Mouse (Mus musculus): Measurements from ENCODE around the gene Rab22a. TPM values are rescaled to one million over a fixed set of nuclear protein-coding genes. Genes with fewer than 3 reads are reported as not detected.

The Rab22a gene
- 43.6 and 44.1 TPM in 2 replicates for polyA plus RNA-seq (2014; fragmentation: Nextera tagmentation; extraction: Ambion mirVana)

DNA sequence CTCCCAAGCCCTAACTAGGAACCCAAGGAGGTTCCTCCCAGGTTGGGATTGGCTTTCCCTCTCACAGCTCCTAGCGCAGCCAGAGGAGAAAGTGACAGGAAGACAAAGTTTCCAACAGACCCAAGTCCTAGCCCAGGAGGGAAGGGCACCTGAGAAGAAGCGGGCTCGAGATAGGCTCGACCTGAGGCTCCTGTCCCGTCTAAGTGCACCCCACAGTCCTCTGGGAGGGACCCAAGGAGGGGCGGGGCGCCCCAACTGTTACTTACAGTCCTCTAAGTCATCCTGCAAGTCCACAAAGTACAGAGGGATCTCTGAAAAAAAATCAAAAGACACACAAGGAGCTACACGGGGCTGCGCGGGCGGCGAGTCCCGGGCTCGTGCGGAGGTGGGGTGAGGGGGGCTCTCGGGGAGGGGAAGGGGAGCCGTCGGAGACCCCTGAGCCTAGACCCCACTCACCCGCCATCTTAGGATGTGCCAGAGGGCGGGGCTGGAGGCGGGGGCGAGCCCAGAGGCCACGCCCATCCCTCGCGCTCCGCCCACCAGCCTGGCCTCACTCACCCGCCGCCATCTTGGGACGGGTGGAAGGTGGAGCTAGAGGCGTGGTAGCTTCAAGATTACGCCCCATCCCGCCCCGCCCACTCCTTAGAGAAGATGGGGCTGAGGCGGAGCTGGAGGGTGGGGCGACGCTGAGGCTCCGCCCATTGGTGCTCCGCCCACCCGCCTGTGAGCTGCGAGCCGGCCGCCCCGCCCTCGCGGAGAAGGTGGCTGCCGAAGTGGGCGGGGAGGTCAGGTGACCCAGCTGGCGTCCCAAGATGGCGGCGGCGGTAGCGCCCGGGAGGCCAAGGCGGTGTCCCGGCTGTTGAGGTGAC, at the start of gene Rab22a:
Gene Rab22a (plus strand): TSS at position 704 of the 869 bp plus-strand sequence.
- H3K27me3 ChIP-seq (ENCODE audit: control insufficient read depth, insufficient read depth, low read length): no peaks in the 10 kb centered on the region
- H3K9me3 ChIP-seq (ENCODE audit: control insufficient read depth, low read length): no peaks in the 10 kb centered on the region
- DNase-seq (ENCODE audit: low spot score) (peak; percentile 100), ATAC-seq (ENCODE audit: insufficient read depth, low FRiP score, low TSS enrichment) (peak; percentile 96)
- peak within 1 kb of the TSS; percentile 92 for H3K4me3 ChIP-seq (ENCODE audit: low read depth, low read length)
- peaks cover 6% of the 10 kb centered on the region; the same call in 1 of the 2 replicates for H3K4me1 ChIP-seq (ENCODE audit: control insufficient read depth, insufficient read depth, low read length)
- peak within 1 kb of the TSS; percentile 74 for H3K4me2 ChIP-seq (ENCODE audit: low read depth)
- H3K27ac ChIP-seq (ENCODE audit: low read depth, low read length): no peak within 1 kb of the TSS
- no peaks in the 10 kb centered on the region for H3K36me3 ChIP-seq (ENCODE audit: control insufficient read depth, insufficient read depth, low read length)
- under 1% methylated on average over 55 of the region's 55 CpGs for WGBS
- H3K9ac ChIP-seq (ENCODE audit: low read length): peak within 1 kb of the TSS; percentile 87

DNA sequence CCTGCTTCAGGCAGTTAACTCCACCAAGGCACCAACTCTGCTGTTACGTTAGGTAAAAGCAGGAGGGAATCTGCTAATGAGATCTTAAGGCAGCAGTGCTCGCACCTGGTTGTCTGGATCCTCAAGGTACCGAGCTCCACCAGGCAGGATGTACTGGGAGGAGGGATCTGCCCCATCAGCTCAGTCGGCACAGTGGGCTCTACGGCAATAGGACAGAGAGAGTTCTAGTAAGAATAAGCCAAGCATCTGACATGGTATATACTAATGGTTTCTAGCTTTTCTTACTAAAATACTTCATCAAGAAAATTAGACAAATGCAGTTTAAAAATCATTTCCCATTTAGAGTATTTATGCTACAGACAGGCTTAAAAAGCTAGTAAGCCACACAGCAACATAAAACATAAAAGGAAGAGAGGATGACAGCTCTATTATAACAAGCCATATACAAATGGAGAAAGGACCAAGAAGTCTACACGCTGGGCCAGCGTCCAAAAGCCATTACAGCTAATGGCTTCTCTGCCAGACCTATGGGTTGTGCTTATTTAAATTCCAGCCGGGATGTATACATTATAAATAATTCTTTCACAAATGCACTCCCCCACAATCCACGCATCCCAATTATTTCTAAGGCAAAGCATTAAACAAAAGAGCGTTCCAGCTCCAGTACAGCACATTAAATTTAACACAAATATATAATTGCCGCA, 44.0 kb upstream of the Rab22a start:
- no peaks in the 10 kb centered on the region for H3K36me3 ChIP-seq (ENCODE audit: control insufficient read depth, insufficient read depth, low read length)
- WGBS: 84% methylated on average over 11 of the region's 11 CpGs
- no peaks in the 10 kb centered on the region for H3K27me3 ChIP-seq (ENCODE audit: control insufficient read depth, insufficient read depth, low read length)
- no peak overlapping the region for H3K4me3 ChIP-seq (ENCODE audit: low read depth, low read length)
- H3K27ac ChIP-seq (ENCODE audit: low read depth, low read length): no peak overlapping the region
- DNase-seq (ENCODE audit: low spot score): no peak
- ATAC-seq (ENCODE audit: insufficient read depth, low FRiP score, low TSS enrichment): no peak
- no peak overlapping the region for H3K4me2 ChIP-seq (ENCODE audit: low read depth)
- H3K9ac ChIP-seq (ENCODE audit: low read length): no peak overlapping the region
- H3K9me3 ChIP-seq (ENCODE audit: control insufficient read depth, low read length): no peaks in the 10 kb centered on the region
- peaks cover 13% of the 10 kb centered on the region for H3K4me1 ChIP-seq (ENCODE audit: control insufficient read depth, insufficient read depth, low read length)

DNA sequence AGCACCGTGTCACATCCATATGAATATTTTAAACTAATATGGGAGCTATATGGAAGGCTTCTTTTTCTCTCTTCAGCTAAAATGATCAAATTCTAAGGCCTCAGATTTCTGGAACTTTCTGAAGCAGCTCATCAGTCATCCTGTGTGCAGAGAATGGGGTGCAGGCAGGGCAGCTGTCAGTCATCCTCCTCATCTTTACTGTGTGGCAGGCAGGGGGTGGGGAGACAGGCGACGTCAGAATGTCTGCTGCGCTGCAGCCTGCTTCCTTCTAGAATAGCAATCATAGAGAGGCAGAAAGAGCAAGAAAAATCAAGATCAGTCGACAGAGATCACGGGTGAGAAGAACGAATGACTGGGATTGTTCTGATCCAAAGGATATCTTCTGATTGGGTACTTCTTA, 43.4 kb upstream of the Rab22a start:
- Histone ChIP-seq H3K4me2 (ENCODE audit: low read depth) (no peak overlapping the region), H3K36me3 (ENCODE audit: control insufficient read depth, insufficient read depth, low read length) (no peaks in the 10 kb centered on the region), H3K9me3 (ENCODE audit: control insufficient read depth, low read length) (no peaks in the 10 kb centered on the region), H3K27me3 (ENCODE audit: control insufficient read depth, insufficient read depth, low read length) (no peaks in the 10 kb centered on the region), H3K27ac (ENCODE audit: low read depth, low read length) (no peak overlapping the region), H3K4me3 (ENCODE audit: low read depth, low read length) (no peak overlapping the region), H3K4me1 (ENCODE audit: control insufficient read depth, insufficient read depth, low read length) (peaks cover 7% of the 10 kb centered on the region), H3K9ac (ENCODE audit: low read length) (no peak overlapping the region)
- DNase-seq (ENCODE audit: low spot score): no peak
- WGBS: 79% methylated on average over 7 of the region's 7 CpGs
- no peak for ATAC-seq (ENCODE audit: insufficient read depth, low FRiP score, low TSS enrichment)

DNA sequence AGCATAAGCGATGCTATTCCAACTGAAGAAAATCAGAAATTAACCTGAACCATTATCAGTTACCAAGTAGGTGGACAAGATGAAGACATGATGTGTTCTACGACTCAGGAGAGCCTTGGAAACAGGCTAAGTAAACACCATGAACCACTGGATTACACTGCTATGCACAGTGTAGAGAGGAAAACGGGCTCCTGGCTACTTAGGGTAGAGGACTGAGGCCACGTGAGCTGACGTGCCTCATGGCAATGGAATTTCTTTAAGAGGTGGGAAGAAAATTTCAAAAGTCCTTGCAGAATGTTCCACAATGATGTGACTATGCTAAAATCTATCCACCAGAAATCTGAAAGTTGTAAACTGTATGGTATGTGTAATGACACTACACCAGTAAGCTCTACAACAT, 40.4 kb upstream of the Rab22a start:
- Histone ChIP-seq H3K36me3 (ENCODE audit: control insufficient read depth, insufficient read depth, low read length) (no peaks in the 10 kb centered on the region), H3K4me3 (ENCODE audit: low read depth, low read length) (no peak overlapping the region), H3K27me3 (ENCODE audit: control insufficient read depth, insufficient read depth, low read length) (no peaks in the 10 kb centered on the region), H3K4me1 (ENCODE audit: control insufficient read depth, insufficient read depth, low read length) (no peaks in the 10 kb centered on the region), H3K9ac (ENCODE audit: low read length) (no peak overlapping the region), H3K4me2 (ENCODE audit: low read depth) (no peak overlapping the region), H3K27ac (ENCODE audit: low read depth, low read length) (no peak overlapping the region), H3K9me3 (ENCODE audit: control insufficient read depth, low read length) (no peaks in the 10 kb centered on the region)
- ATAC-seq (ENCODE audit: insufficient read depth, low FRiP score, low TSS enrichment) (no peak), DNase-seq (ENCODE audit: low spot score) (no peak)
- 93% methylated on average over 5 of the region's 5 CpGs for WGBS

DNA sequence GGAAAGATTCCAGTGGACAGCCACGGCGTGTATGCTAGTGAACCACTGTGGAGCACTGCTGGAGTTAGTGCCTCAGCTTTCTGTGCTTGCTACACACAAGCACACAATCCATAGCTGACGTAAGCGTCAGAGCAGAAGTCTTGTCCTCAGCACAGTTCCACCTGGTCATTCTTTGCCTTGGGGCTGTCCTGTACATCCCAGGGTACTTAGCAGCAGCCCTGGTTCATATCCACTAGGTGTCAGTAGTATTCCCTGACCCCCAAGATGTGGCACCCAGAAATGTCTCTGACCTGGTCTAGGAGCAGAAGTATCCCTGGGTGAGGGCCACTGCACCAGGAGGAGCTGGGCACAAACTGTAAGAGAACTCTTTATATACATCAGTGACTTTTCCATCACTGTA, 38.9 kb upstream of the Rab22a start:
- WGBS: 95% methylated on average over 4 of the region's 4 CpGs
- Histone ChIP-seq H3K4me2 (ENCODE audit: low read depth) (no peak overlapping the region), H3K4me1 (ENCODE audit: control insufficient read depth, insufficient read depth, low read length) (no peaks in the 10 kb centered on the region), H3K36me3 (ENCODE audit: control insufficient read depth, insufficient read depth, low read length) (no peaks in the 10 kb centered on the region), H3K27ac (ENCODE audit: low read depth, low read length) (no peak overlapping the region), H3K4me3 (ENCODE audit: low read depth, low read length) (no peak overlapping the region), H3K9me3 (ENCODE audit: control insufficient read depth, low read length) (no peaks in the 10 kb centered on the region), H3K27me3 (ENCODE audit: control insufficient read depth, insufficient read depth, low read length) (no peaks in the 10 kb centered on the region), H3K9ac (ENCODE audit: low read length) (no peak overlapping the region)
- no peak for ATAC-seq (ENCODE audit: insufficient read depth, low FRiP score, low TSS enrichment)
- DNase-seq (ENCODE audit: low spot score): no peak

DNA sequence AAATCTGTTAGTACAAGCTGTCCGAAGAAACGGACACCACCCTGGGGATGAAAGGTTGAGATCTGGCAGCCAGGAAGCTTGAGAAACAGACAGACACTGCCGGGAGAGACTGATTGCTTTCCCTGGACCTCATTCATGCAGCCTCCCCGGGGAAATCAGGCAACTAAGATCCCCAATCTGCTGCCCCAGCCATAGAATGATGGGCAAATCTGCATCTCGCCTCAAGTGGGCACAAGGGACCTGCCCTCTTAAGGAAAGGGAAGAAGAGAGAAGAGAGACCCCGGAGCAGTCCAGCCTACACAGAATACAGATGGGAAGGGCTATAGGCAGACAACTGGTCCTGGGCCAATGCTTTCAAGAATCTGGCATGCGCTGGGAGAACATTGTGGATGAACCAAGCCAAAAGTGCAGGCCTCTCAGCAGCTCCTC, 37.4 kb upstream of the Rab22a start:
- H3K27me3 ChIP-seq (ENCODE audit: control insufficient read depth, insufficient read depth, low read length): no peaks in the 10 kb centered on the region
- DNase-seq (ENCODE audit: low spot score) (peak; percentile 59), ATAC-seq (ENCODE audit: insufficient read depth, low FRiP score, low TSS enrichment) (no peak)
- WGBS: 51% methylated on average over 7 of the region's 7 CpGs
- no peaks in the 10 kb centered on the region for H3K4me1 ChIP-seq (ENCODE audit: control insufficient read depth, insufficient read depth, low read length)
- H3K4me3 ChIP-seq (ENCODE audit: low read depth, low read length): no peak overlapping the region
- H3K9ac ChIP-seq (ENCODE audit: low read length): no peak overlapping the region
- no peaks in the 10 kb centered on the region for H3K9me3 ChIP-seq (ENCODE audit: control insufficient read depth, low read length)
- no peak overlapping the region for H3K27ac ChIP-seq (ENCODE audit: low read depth, low read length)
- H3K4me2 ChIP-seq (ENCODE audit: low read depth): no peak overlapping the region
- H3K36me3 ChIP-seq (ENCODE audit: control insufficient read depth, insufficient read depth, low read length): no peaks in the 10 kb centered on the region

DNA sequence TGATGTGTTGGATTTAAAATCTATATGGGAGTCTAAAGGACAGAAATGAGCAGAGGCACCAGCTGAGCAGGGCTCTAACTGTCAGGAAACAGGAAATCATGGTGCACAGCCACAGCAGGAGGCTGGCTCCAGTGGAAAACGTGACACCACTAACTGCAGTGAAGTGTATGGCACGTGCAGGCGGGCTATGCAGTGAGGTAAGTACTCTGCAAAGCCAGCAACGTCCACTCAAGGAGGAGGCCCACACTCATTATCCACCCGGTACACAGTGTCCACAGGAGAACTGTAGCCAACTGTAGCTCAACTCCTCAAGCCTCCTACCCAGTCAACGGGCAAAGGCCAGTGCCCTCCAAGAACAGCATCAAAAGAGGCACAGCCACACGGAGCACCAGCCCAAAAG, 34.9 kb upstream of the Rab22a start:
- no peak overlapping the region for H3K4me2 ChIP-seq (ENCODE audit: low read depth)
- no peak overlapping the region for H3K27ac ChIP-seq (ENCODE audit: low read depth, low read length)
- WGBS: 72% methylated on average over 7 of the region's 7 CpGs
- no peak for DNase-seq (ENCODE audit: low spot score)
- no peak overlapping the region for H3K9ac ChIP-seq (ENCODE audit: low read length)
- H3K27me3 ChIP-seq (ENCODE audit: control insufficient read depth, insufficient read depth, low read length): no peaks in the 10 kb centered on the region
- no peaks in the 10 kb centered on the region for H3K4me1 ChIP-seq (ENCODE audit: control insufficient read depth, insufficient read depth, low read length)
- no peaks in the 10 kb centered on the region for H3K36me3 ChIP-seq (ENCODE audit: control insufficient read depth, insufficient read depth, low read length)
- H3K4me3 ChIP-seq (ENCODE audit: low read depth, low read length): no peak overlapping the region
- no peaks in the 10 kb centered on the region for H3K9me3 ChIP-seq (ENCODE audit: control insufficient read depth, low read length)
- no peak for ATAC-seq (ENCODE audit: insufficient read depth, low FRiP score, low TSS enrichment)

DNA sequence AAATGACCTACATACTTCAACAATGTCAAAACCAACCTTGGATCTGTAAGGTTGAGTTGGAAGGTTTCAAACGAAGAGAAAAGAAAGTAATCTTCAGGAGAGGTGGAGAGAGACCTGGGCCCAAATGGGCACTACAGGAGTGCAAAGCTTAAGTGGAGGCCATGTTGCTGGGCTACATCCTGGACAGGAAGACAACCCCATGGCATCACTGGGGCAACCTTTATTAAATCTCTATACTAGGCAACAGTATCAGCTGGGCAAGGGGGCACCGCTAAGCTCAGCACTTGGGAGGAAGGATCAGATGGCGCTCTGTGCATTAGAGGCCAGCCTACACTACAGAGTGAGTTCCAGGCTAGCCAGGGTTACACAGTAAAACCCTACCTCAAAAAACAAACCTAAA, 33.8 kb upstream of the Rab22a start:
- H3K4me1 ChIP-seq (ENCODE audit: control insufficient read depth, insufficient read depth, low read length): no peaks in the 10 kb centered on the region
- H3K4me3 ChIP-seq (ENCODE audit: low read depth, low read length): no peak overlapping the region
- H3K36me3 ChIP-seq (ENCODE audit: control insufficient read depth, insufficient read depth, low read length): no peaks in the 10 kb centered on the region
- WGBS: 92% methylated on average over 3 of the region's 3 CpGs
- no peak overlapping the region for H3K9ac ChIP-seq (ENCODE audit: low read length)
- no peak for DNase-seq (ENCODE audit: low spot score)
- H3K9me3 ChIP-seq (ENCODE audit: control insufficient read depth, low read length): no peaks in the 10 kb centered on the region
- no peak overlapping the region for H3K4me2 ChIP-seq (ENCODE audit: low read depth)
- ATAC-seq (ENCODE audit: insufficient read depth, low FRiP score, low TSS enrichment): no peak
- H3K27ac ChIP-seq (ENCODE audit: low read depth, low read length): no peak overlapping the region
- H3K27me3 ChIP-seq (ENCODE audit: control insufficient read depth, insufficient read depth, low read length): no peaks in the 10 kb centered on the region
